Mouse (Mus musculus): ENCODE measurements around the gene Casq1.
A peak's percentile ranks its signal among the peaks of the same experiment; 100 is the strongest.

DNA sequence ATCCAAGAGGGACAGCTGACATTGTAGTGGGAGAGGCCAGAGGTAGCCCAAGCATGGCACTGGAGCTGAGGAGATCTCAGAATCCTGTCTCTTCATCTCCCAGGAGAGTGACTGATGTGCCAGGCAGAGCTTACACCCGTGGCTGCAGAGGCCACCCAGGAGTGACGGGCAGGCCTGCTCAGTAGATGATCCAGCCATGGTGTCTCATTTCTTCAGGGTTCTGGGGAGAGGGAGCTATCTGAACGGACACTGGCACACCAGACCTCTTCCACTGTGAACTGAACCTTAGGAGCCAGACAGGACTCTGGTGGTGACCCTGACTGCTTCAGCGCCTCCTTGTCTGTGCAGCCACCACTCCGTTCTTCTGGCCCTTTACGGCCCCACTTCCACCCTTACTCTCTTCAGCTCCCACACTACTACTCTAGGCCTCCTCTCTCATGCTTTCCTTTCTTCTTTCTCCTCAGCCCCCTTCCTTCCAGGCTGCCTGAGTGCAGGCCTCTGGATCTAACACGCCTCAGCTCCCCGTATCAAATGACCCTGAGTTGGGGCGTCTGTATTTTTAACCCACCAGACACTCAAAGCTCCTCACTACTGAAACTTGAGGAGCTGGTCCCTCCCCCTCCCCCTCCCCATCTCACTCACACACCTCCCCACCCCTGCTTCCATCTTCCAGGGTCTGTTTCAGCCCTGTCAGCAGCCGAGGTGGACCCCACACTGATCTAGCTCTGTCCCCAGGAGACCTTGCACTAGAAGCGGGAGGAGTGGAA, 1.8 kb upstream of the Casq1 start:
- no peak for TF ChIP-seq POLR2A (IDR thresholded peaks at IDR 0.05; ENCODE audit: insufficient read length, low read depth)
- TF ChIP-seq USF1 (IDR thresholded peaks at IDR 0.05; ENCODE audit: low read depth), result no peak
- peak in 1 of 3 experiments; percentile 28 for TF ChIP-seq MYOG (IDR thresholded peaks at IDR 0.05; ENCODE audit: control insufficient read depth in 1 of 3, insufficient read depth in 1 of 3, insufficient read length in 2 of 3, low read depth in 2 of 3)
- no peak for TF ChIP-seq TCF12 (IDR thresholded peaks at IDR 0.05; ENCODE audit: insufficient read depth, poor library complexity, severe bottlenecking)
- no peak for TF ChIP-seq MYOD1 (IDR thresholded peaks at IDR 0.05; ENCODE audit: control insufficient read depth in 1 of 3, insufficient read length in 2 of 3, low read depth in 2 of 3)
- TF ChIP-seq MAX (IDR thresholded peaks at IDR 0.05; ENCODE audit: low read depth), result no peak
- no peak for TF ChIP-seq CEBPB (IDR thresholded peaks at IDR 0.05; ENCODE audit: insufficient read depth, poor library complexity, severe bottlenecking)
- no peak for TF ChIP-seq REST (IDR thresholded peaks at IDR 0.05; ENCODE audit: insufficient read depth, insufficient read length)
- no peak for TF ChIP-seq POLR2AphosphoS2 (IDR thresholded peaks at IDR 0.05; ENCODE audit: insufficient read length, low read depth)
- TF ChIP-seq TCF3 (IDR thresholded peaks at IDR 0.05; ENCODE audit: insufficient read length, low read depth), result no peak
